Mouse (Mus musculus): Measurements from ENCODE around the gene Odf4. TPM values are rescaled to one million over a fixed set of nuclear protein-coding genes. Genes with fewer than 3 reads are reported as not detected.
A peak's percentile ranks its signal among the peaks of the same experiment; 100 is the strongest.
"Not testable (repeated sequence)": the region's sequence is repeated elsewhere in the genome, so short reads cannot be mapped to it uniquely, and the experiment has no call there.

Gene Odf4
- polyA plus RNA-seq, 2 experiments: not detected

DNA sequence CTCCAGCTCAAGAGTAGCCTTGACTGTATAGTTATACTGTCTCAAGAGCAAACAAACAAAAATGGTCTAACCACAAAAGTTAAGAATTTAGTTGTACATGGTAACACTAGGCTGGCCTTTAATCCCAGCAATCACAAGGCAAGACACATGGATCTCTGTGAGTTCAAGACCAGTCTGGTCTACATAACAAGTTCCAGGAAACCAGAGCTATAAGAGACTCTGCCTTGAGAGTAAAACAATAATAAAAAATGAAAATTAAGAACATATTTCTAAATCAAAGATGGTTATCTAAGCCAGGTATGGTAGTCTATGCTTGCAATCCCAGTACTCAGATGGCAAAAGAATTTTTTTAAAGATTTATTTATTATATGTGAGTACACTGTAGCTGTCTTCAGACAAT lies 38.2 kb upstream of the Odf4 start:
- ATAC-seq (ENCODE audit: low FRiP score, low read depth) (no peak), DNase-seq (ENCODE audit: low spot score) (no peak)
- Histone ChIP-seq H3K9ac (ENCODE audit: low read depth, low read length, severe bottlenecking) (no peak overlapping the region), H3K4me2 (replicated peaks; ENCODE audit: low read depth, low read length, severe bottlenecking) (no peak overlapping the region), H3K27ac (replicated peaks; ENCODE audit: low read depth, low read length) (no peak overlapping the region), H3K4me3 (replicated peaks; ENCODE audit: low read length) (no peak overlapping the region), H3K36me3 (ENCODE audit: control insufficient read depth, insufficient read depth, low read length) (no peaks in the 10 kb centered on the region), H3K27me3 (ENCODE audit: control insufficient read depth, insufficient read depth, low read length) (no peaks in the 10 kb centered on the region), H3K9me3 (ENCODE audit: control insufficient read depth, low read length) (no peaks in the 10 kb centered on the region), H3K4me1 (ENCODE audit: control insufficient read depth, insufficient read depth, low read length) (peaks cover 5% of the 10 kb centered on the region)
- no peak for TF ChIP-seq POLR2A (IDR thresholded peaks at IDR 0.05; ENCODE audit: borderline replicate concordance, extremely low read depth, insufficient read depth, insufficient read length)

DNA sequence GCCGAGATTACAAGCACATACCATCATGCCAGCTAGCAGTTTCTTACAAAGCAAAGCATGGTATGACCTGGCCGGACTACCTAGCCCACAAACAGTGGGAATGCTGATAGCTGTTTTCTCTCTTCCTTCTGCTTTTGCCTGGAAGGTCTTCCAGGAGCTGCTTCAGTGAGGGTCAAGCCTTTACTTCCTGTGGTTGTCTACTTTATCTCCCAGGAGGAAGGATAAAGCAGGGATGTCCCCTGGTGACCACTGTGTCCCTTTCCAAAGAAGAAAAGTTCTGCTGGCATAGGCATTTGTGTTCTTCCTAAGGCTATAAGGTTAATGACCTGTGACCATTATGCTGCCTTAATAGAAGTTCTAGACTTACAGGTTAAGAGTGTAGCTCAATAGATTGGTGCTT lies 36.5 kb upstream of the Odf4 start:
- no peak overlapping the region for H3K4me2 ChIP-seq (replicated peaks; ENCODE audit: low read depth, low read length, severe bottlenecking)
- H3K27ac ChIP-seq (replicated peaks; ENCODE audit: low read depth, low read length): no peak overlapping the region
- no peak for TF ChIP-seq POLR2A (IDR thresholded peaks at IDR 0.05; ENCODE audit: borderline replicate concordance, extremely low read depth, insufficient read depth, insufficient read length)
- ATAC-seq (ENCODE audit: low FRiP score, low read depth) (no peak), DNase-seq (ENCODE audit: low spot score) (no peak)
- H3K36me3 ChIP-seq (ENCODE audit: control insufficient read depth, insufficient read depth, low read length): no peaks in the 10 kb centered on the region
- peaks cover 2% of the 10 kb centered on the region for H3K4me1 ChIP-seq (ENCODE audit: control insufficient read depth, insufficient read depth, low read length)
- no peaks in the 10 kb centered on the region for H3K27me3 ChIP-seq (ENCODE audit: control insufficient read depth, insufficient read depth, low read length)
- H3K9me3 ChIP-seq (ENCODE audit: control insufficient read depth, low read length): no peaks in the 10 kb centered on the region
- WGBS: 82% methylated on average over 2 of the region's 2 CpGs
- no peak overlapping the region for H3K4me3 ChIP-seq (replicated peaks; ENCODE audit: low read length)
- H3K9ac ChIP-seq (ENCODE audit: low read depth, low read length, severe bottlenecking): no peak overlapping the region

DNA sequence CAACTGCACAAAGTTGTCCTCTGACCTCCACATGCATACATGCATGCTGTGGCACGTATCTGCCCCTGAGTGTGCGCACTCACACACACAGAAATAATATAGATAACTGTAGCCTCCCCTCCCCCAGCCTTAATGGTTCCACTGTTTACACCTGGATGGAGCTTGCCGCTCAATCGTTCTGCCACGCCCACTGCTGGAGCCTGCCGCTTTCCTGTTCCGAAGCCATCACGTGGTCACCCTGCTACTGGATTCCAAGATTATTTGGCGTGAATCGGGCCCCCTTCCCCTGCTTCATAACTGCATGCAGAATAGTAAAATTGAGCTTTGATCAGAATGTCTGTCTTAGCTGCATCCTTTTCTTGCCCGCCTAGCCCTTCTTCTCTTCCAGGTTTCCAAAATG lies 35.3 kb upstream of the Odf4 start:
- WGBS: 17% methylated on average over 11 of the region's 11 CpGs
- not testable (repeated sequence) for H3K27me3 ChIP-seq (ENCODE audit: control insufficient read depth, insufficient read depth, low read length); H3K36me3 ChIP-seq (ENCODE audit: control insufficient read depth, insufficient read depth, low read length); H3K27ac ChIP-seq (replicated peaks; ENCODE audit: low read depth, low read length); H3K4me2 ChIP-seq (replicated peaks; ENCODE audit: low read depth, low read length, severe bottlenecking); H3K9me3 ChIP-seq (ENCODE audit: control insufficient read depth, low read length); H3K9ac ChIP-seq (ENCODE audit: low read depth, low read length, severe bottlenecking); ATAC-seq (ENCODE audit: low FRiP score, low read depth); H3K4me1 ChIP-seq (ENCODE audit: control insufficient read depth, insufficient read depth, low read length); H3K4me3 ChIP-seq (replicated peaks; ENCODE audit: low read length); DNase-seq (ENCODE audit: low spot score)

DNA sequence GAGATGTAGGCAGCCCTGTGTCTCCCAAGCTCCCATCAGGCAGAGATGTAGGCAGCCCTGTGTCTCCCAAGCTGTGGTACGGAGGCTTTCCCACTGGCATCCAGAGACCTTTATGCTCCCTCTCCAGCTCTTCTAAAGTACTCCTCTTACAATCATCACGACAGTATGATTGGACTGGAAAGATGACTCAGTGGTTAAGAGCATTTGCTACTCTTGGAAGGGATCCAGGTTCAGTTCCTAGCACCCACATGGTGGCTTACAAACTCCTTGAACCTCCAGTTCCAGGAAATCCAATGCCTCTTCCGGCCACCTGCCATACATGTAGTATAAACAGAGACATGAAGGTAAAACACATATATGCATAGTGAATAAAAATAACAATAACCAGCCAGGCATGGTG lies 34.7 kb upstream of the Odf4 start:
- Histone ChIP-seq H3K9me3 (ENCODE audit: control insufficient read depth, low read length) (no peaks in the 10 kb centered on the region), H3K36me3 (ENCODE audit: control insufficient read depth, insufficient read depth, low read length) (no peaks in the 10 kb centered on the region), H3K27ac (replicated peaks; ENCODE audit: low read depth, low read length) (no peak overlapping the region), H3K4me3 (replicated peaks; ENCODE audit: low read length) (no peak overlapping the region), H3K27me3 (ENCODE audit: control insufficient read depth, insufficient read depth, low read length) (no peaks in the 10 kb centered on the region), H3K4me1 (ENCODE audit: control insufficient read depth, insufficient read depth, low read length) (peaks cover 5% of the 10 kb centered on the region; the same call in 1 of the 2 replicates), H3K9ac (ENCODE audit: low read depth, low read length, severe bottlenecking) (no peak overlapping the region), H3K4me2 (replicated peaks; ENCODE audit: low read depth, low read length, severe bottlenecking) (no peak overlapping the region)
- TF ChIP-seq POLR2A (IDR thresholded peaks at IDR 0.05; ENCODE audit: borderline replicate concordance, extremely low read depth, insufficient read depth, insufficient read length): no peak
- ATAC-seq (ENCODE audit: low FRiP score, low read depth): no peak
- no peak for DNase-seq (ENCODE audit: low spot score)
- WGBS: 74% methylated on average over 3 of the region's 3 CpGs

DNA sequence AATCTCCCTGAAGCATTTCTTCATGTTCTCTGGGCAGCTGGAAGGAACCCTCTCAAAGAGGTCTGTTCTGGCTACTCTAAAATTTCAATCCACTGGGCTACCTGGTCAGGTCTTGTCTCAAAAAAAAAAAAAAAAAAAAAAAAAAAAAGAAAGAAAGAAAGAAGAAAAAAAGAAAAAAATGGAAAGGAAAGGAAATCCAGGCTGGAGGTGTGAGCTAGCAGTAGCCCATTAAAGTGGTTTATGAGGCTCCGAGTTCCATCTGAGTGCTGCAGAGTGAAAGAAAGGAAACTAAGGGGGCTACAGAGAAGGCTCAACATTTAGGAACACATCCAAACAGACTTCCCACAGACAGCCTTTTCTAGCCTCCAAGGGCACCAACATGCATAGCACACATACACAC lies 31.1 kb upstream of the Odf4 start:
- Histone ChIP-seq H3K9ac (ENCODE audit: low read depth, low read length, severe bottlenecking) (no peak overlapping the region), H3K9me3 (ENCODE audit: control insufficient read depth, low read length) (no peaks in the 10 kb centered on the region), H3K27ac (replicated peaks; ENCODE audit: low read depth, low read length) (no peak overlapping the region), H3K36me3 (ENCODE audit: control insufficient read depth, insufficient read depth, low read length) (no peaks in the 10 kb centered on the region), H3K4me3 (replicated peaks; ENCODE audit: low read length) (no peak overlapping the region), H3K4me1 (ENCODE audit: control insufficient read depth, insufficient read depth, low read length) (peaks cover 11% of the 10 kb centered on the region; the same call in 1 of the 2 replicates), H3K27me3 (ENCODE audit: control insufficient read depth, insufficient read depth, low read length) (peaks cover 18% of the 10 kb centered on the region), H3K4me2 (replicated peaks; ENCODE audit: low read depth, low read length, severe bottlenecking) (no peak overlapping the region)
- DNase-seq (ENCODE audit: low spot score) (no peak), ATAC-seq (ENCODE audit: low FRiP score, low read depth) (no peak)
- WGBS: 46% methylated on average over 1 of the region's 1 CpGs
- no peak for TF ChIP-seq POLR2A (IDR thresholded peaks at IDR 0.05; ENCODE audit: borderline replicate concordance, extremely low read depth, insufficient read depth, insufficient read length)

DNA sequence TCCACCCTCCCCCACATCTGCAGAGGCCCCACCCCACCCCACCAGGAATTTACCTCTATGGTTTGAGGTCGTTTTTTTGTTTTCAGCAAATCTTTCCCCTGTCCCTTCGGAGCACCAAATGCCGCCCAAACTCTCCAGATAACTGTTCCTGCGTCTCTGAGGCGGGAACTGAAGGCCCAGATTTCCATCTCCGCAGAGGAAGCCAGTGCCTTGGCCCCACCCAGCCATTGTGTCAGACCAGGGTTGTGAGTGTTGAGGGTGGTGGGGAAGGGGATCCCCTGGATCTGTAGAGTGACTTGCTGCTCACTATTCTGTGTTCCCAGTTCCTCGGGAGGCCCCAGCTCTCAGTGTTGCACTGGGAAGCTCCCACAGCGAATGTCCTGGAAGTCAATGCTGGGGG lies 30.4 kb upstream of the Odf4 start, which contains the start of gene Arhgef15:
TSS of gene Arhgef15 (minus strand) at position 173 of the 400 bp plus-strand sequence.
- Histone ChIP-seq H3K4me1 (ENCODE audit: control insufficient read depth, insufficient read depth, low read length) (peaks cover 11% of the 10 kb centered on the region; the same call in 1 of the 2 replicates), H3K36me3 (ENCODE audit: control insufficient read depth, insufficient read depth, low read length) (no peaks in the 10 kb centered on the region), H3K9me3 (ENCODE audit: control insufficient read depth, low read length) (no peaks in the 10 kb centered on the region), H3K27me3 (ENCODE audit: control insufficient read depth, insufficient read depth, low read length) (peaks cover 19% of the 10 kb centered on the region), H3K4me2 (replicated peaks; ENCODE audit: low read depth, low read length, severe bottlenecking) (0 out of 2 replicates have a peak within 1 kb of the TSS, but pooled peaks have one; percentile 4), H3K4me3 (replicated peaks; ENCODE audit: low read length) (peak within 1 kb of the TSS; percentile 8; the same call in 1 of the 2 replicates), H3K9ac (ENCODE audit: low read depth, low read length, severe bottlenecking) (peak within 1 kb of the TSS; percentile 12; the same call in 1 of the 2 replicates), H3K27ac (replicated peaks; ENCODE audit: low read depth, low read length) (no peak within 1 kb of the TSS)
- ATAC-seq (ENCODE audit: low FRiP score, low read depth): no peak
- no peak for TF ChIP-seq POLR2A (IDR thresholded peaks at IDR 0.05; ENCODE audit: borderline replicate concordance, extremely low read depth, insufficient read depth, insufficient read length)
- no peak for DNase-seq (ENCODE audit: low spot score)
- 39% methylated on average over 8 of the region's 8 CpGs for WGBS

Data from limb, embryonic 14.5 days (tissue).